Mouse (Mus musculus) stomach, postnatal 0 days (tissue): ENCODE measurements around the gene Pex7. TPM values are rescaled to one million over a fixed set of nuclear protein-coding genes. Genes with fewer than 3 reads are reported as not detected.
A peak's percentile ranks its signal among the peaks of the same experiment; 100 is the strongest.

Source experiments
- ATAC-seq: fragments of 200-750 bp; cut with Nextera tagmentation; 2 replicates; pipeline ENCODE4 v1.8.0; 2017; ENCODE audit not compliant: low FRiP score, low TSS enrichment
- DNase-seq: peaks from one replicate; pipeline ENCODE4 v3.0.0-alpha.2; 2016; ENCODE audit warnings: low spot score
- H3K27ac ChIP-seq: fragments of 300-500 bp; sonication (generic); replicated peaks from 2 replicates; pipeline ENCODE4 v1.5.1; 2014; ENCODE audit warnings: mild to moderate bottlenecking, control low read depth
- H3K27me3 ChIP-seq: fragments of 300-500 bp; sonication (generic); 2 replicates; pipeline ENCODE4 v1.6.1; 2014; ENCODE audit warnings: low read length; ENCODE audit not compliant: control insufficient read depth, insufficient read depth
- H3K36me3 ChIP-seq: fragments of 300-500 bp; sonication (generic); 2 replicates; pipeline ENCODE4 v1.6.1; 2014; ENCODE audit warnings: low read length, mixed read lengths; ENCODE audit not compliant: control insufficient read depth, insufficient read depth
- H3K4me1 ChIP-seq: fragments of 300-500 bp; sonication (generic); replicated peaks from 2 replicates; pipeline ENCODE4 v1.6.1; 2014; ENCODE audit warnings: antibody characterized with exemption; ENCODE audit not compliant: control insufficient read depth, insufficient read depth
- H3K4me2 ChIP-seq: fragments of 300-500 bp; sonication (generic); replicated peaks from 2 replicates; pipeline ENCODE4 v1.6.1; 2014; ENCODE audit warnings: low read depth, mild to moderate bottlenecking, control low read depth, moderate library complexity
- H3K4me3 ChIP-seq: fragments of 300-500 bp; sonication (generic); 2 replicates; pipeline ENCODE4 v1.5.1; 2014; ENCODE audit warnings: low read depth, low read length, control low read depth
- H3K9ac ChIP-seq: fragments of 300-500 bp; sonication (generic); 2 replicates; pipeline ENCODE4 v1.6.1; 2014; ENCODE audit warnings: mild to moderate bottlenecking, low read length, control low read depth, mixed read lengths
- H3K9me3 ChIP-seq: fragments of 300-500 bp; sonication (generic); 2 replicates; pipeline ENCODE4 v1.6.1; 2016; ENCODE audit warnings: low read length; ENCODE audit not compliant: control insufficient read depth
- CTCF ChIP-seq: IDR thresholded peaks from 2 replicates; pipeline ENCODE4 v1.5.1; 2016; ENCODE audit warnings: antibody characterized with exemption, low read depth, mild to moderate bottlenecking, moderate library complexity
- EP300 ChIP-seq: optimal IDR thresholded peaks from 2 replicates; pipeline ENCODE3; 2016; ENCODE audit warnings: antibody characterized with exemption
- WGBS: fragments of 180-500 bp; shearing (Covaris S2); extraction: QIAGEN DNeasy Blood & Tissue Kit; methylation state at CpG from one replicate; pipeline ENCODE4 v1.1.7; 2014; 5-methylcytosine and 5-hydroxymethylcytosine counted together
- polyA plus RNA-seq: library from polyadenylated mRNA; unstranded; fragments of >200 nt; fragmentation: Nextera tagmentation; extraction: Ambion mirVana; gene quantifications from 2 replicates; pipeline ENCODE4 v1.2.1, GENCODE M21; 2015

The Pex7 gene
- polyA plus RNA-seq, 1 experiment from 2014 or later = 56.0 TPM

GRCm38 (mm10) chr10:19911583-19911982 lies 4.1 kb upstream of the Pex7 start:
- Histone ChIP-seq H3K4me3 (no peak overlapping the region), H3K36me3 (no peaks in the 10 kb centered on the region), H3K9me3 (no peaks in the 10 kb centered on the region), H3K4me1 (no peaks in the 10 kb centered on the region), H3K4me2 (no peak overlapping the region), H3K27ac (no peak overlapping the region), H3K9ac (no peak overlapping the region), H3K27me3 (no peaks in the 10 kb centered on the region)
- ATAC-seq (no peak), DNase-seq (no peak)
- TF ChIP-seq EP300 (no peak), CTCF (peak; percentile 77)
- 18% methylated on average over 1 of the region's 1 CpGs for WGBS

- 69% methylated on average over 2 of the region's 2 CpGs for WGBS
- Histone ChIP-seq H3K36me3 (no peaks in the 10 kb centered on the region), H3K4me3 (no peak overlapping the region), H3K4me2 (no peak overlapping the region), H3K27me3 (no peaks in the 10 kb centered on the region), H3K27ac (no peak overlapping the region), H3K9me3 (no peaks in the 10 kb centered on the region), H3K9ac (no peak overlapping the region), H3K4me1 (no peaks in the 10 kb centered on the region)
- ATAC-seq = no peak
- TF ChIP-seq EP300 = no peak
- no peak for TF ChIP-seq CTCF
- DNase-seq = no peak
Observed at GRCm38 (mm10) chr10:19910516-19910915, 3.0 kb upstream of the Pex7 start.

- Histone ChIP-seq H3K4me1 (no peaks in the 10 kb centered on the region), H3K27ac (0 out of 2 replicates have a peak overlapping the region, but pooled peaks have one; percentile 26), H3K9me3 (no peaks in the 10 kb centered on the region), H3K27me3 (no peaks in the 10 kb centered on the region), H3K4me2 (no peak overlapping the region), H3K9ac (no peak overlapping the region), H3K36me3 (no peaks in the 10 kb centered on the region), H3K4me3 (no peak overlapping the region)
- DNase-seq = no peak
- WGBS = 56% methylated on average over 2 of the region's 2 CpGs
- TF ChIP-seq CTCF = no peak
- no peak for TF ChIP-seq EP300
- peak; percentile 73 for ATAC-seq
Observed at GRCm38 (mm10) chr10:19908076-19908475, 587 bp upstream of the Pex7 start.

- no peaks in the 10 kb centered on the region for H3K36me3 ChIP-seq
- ATAC-seq (no peak), DNase-seq (no peak)
- no peak for TF ChIP-seq CTCF
- no peak for TF ChIP-seq EP300
- H3K27me3 ChIP-seq = no peaks in the 10 kb centered on the region
- H3K9ac ChIP-seq = no peak overlapping the region
- H3K4me1 ChIP-seq = no peaks in the 10 kb centered on the region
- no peak overlapping the region for H3K27ac ChIP-seq
- H3K4me2 ChIP-seq = no peak overlapping the region
- WGBS = 74% methylated on average over 13 of the region's 13 CpGs
- no peak overlapping the region for H3K4me3 ChIP-seq
- H3K9me3 ChIP-seq = no peaks in the 10 kb centered on the region
Observed at GRCm38 (mm10) chr10:19904077-19904820, 3.2 kb downstream of the Pex7 start.

GRCm38 (mm10) chr10:19901992-19902391 lies 5.5 kb downstream of the Pex7 start:
- H3K9ac ChIP-seq = no peak overlapping the region
- DNase-seq (no peak), ATAC-seq (no peak)
- 0 out of 2 replicates have a peak, but pooled peaks cover 4% of the 10 kb centered on the region for H3K36me3 ChIP-seq
- 85% methylated on average over 7 of the region's 7 CpGs for WGBS
- H3K4me3 ChIP-seq = no peak overlapping the region
- no peak overlapping the region for H3K27ac ChIP-seq
- H3K4me1 ChIP-seq = no peaks in the 10 kb centered on the region
- no peak overlapping the region for H3K4me2 ChIP-seq
- TF ChIP-seq EP300 = no peak
- no peak for TF ChIP-seq CTCF
- no peaks in the 10 kb centered on the region for H3K27me3 ChIP-seq
- no peaks in the 10 kb centered on the region for H3K9me3 ChIP-seq

- Histone ChIP-seq H3K27me3 (no peaks in the 10 kb centered on the region), H3K27ac (no peak overlapping the region), H3K4me1 (no peaks in the 10 kb centered on the region), H3K9ac (no peak overlapping the region), H3K4me2 (no peak overlapping the region), H3K9me3 (no peaks in the 10 kb centered on the region), H3K36me3 (0 out of 2 replicates have a peak, but pooled peaks cover 4% of the 10 kb centered on the region), H3K4me3 (no peak overlapping the region)
- TF ChIP-seq CTCF = no peak
- TF ChIP-seq EP300 = no peak
- DNase-seq (no peak), ATAC-seq (no peak)
- 62% methylated on average over 2 of the region's 2 CpGs for WGBS
Observed at GRCm38 (mm10) chr10:19900191-19900590, 7.3 kb downstream of the Pex7 start.
